Mouse (Mus musculus) thymus, postnatal 25 days (tissue): ENCODE results near the gene Dhdh.
A peak's percentile ranks its signal among the peaks of the same experiment; 100 is the strongest.
"Not testable (repeated sequence)": the region's sequence is repeated elsewhere in the genome, so short reads cannot be mapped to it uniquely, and the experiment has no call there.

Source experiments
- DNase-seq: peaks from one replicate; pipeline ENCODE4 v3.0.0; 2022

Dhdh gene

DNA sequence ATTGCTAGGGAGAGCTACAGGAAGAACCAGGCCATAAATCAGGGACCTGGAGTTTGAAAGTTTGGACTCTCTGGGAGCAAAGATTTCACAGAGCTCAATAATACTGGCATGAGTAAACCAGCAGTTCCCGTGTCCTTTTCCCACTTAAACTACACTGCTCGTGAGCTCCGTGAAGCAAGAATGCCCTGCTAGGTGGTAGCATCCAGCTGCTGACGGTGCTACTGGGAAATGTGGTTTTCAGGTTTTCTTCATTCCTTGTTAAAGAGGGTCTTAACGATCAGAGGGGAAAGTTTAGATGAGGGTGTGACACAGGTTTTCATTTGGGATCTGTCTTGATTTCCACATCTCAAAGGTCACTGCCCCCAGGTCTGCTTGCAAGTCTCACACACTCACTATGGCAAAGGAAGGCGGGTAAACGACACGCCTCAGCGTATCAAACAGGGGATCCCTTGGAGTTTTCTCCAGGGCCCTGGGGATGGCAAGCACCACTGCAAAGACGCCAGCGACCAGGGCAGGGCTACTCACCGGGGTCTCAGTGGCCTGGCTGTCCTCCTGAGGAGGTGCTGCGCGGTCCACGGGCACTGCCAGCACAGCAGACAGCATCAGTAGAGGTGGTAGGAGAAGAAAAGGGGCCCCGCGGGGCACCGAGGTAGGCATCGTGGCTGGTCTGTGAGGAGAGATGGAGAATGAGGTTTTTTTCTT, 20.7 kb upstream of the Dhdh start:
- DNase-seq: peak; percentile 23

DNA sequence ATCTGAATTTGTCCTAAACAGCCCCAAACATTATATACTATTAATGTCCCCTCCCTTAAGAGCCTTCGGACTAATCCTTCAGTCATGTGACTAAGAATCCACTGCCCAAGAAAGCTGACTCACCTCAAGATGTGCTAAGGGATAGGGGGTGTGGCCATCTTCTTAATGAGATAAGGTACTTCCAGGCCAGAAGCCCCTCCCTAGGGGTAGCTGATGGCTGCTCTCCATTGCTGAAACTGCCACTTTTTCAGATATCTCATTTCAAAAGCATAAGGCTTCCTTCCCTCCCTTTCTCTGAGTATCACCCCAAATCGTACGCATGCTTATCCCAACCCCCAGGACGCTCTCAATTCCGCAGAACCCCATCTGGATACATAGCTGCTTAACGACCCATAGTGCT, 20.0 kb upstream of the Dhdh start:
- DNase-seq: no peak

DNA sequence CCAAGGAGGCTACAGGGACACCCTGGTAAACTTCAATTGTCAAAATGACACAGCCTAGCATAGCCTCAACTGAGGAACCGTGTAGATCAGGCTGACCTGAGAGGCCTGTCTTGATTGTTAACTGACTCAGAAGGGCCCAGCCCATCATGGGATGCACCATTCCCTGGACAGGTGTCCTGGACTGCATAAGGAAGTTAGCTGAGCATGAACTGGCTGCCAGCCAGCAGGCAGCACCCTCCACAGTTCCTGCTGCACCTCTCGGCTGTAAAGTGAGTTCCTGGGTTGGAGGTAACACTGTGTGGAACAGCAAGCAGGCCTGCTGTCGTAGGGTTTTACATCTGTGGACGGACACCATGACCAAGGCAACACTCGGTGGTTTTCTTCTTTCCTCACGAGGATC, 19.0 kb upstream of the Dhdh start:
- DNase-seq: no peak

DNA sequence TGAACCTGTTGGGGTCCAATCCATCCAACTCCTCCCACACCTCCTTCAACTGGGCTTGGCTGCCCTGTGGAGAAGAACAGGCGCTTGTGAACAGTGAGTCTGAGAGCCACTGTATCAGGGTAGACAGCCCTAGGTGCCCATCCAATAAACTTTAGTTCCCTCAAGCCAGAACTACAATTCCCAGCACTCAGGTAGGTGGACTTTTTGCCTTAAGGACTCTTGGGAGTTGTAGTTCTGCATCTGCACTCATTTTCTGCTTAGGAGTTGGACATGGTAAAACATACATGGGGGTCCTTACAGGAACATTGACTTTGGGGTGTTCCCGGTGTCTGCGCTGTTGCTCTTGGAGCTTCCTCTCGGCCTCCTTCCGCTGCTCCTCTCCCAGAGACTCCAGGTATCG, 9.8 kb upstream of the Dhdh start:
- DNase-seq: no peak

DNA sequence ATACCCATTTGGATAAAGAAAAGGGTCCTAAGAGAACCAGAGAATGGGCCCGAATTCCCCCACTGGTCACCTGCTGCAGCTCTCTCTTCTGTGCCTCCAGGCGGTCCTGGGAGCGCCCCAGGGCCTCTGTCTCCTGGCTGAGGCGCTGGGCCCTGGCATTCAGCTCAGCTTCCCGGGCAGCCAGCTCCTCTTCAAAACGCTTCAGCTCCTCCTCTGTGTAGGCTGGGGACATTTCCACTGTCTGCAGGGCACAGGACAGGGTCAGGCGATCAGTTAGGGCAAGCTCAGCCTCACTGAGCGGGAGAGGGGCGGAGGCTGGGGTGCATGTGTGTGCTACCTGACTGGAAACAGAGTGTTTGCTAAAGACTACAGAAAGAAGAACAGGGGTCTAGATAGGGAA, 5.9 kb upstream of the Dhdh start:
- DNase-seq: no peak

DNA sequence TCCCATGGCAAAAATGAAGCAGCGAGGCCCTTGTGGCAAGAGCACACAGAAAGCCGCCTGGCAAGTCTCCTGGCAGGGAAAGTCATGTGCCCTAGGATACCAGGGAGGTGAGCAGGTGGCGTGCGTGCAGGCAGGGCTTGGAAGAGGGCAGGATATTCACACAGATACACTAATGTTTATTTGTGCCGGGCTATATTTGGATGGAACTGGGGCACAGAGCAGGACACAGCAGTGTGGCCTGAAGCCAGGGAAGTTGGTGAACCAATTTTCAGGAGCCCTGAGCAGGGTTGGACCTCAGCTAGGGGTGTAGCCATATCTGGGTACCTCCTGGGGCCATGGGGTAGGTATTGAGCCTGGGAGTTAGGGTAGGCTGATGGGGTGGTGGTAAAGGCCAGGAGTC, 4.3 kb upstream of the Dhdh start:
- no peak for DNase-seq

DNA sequence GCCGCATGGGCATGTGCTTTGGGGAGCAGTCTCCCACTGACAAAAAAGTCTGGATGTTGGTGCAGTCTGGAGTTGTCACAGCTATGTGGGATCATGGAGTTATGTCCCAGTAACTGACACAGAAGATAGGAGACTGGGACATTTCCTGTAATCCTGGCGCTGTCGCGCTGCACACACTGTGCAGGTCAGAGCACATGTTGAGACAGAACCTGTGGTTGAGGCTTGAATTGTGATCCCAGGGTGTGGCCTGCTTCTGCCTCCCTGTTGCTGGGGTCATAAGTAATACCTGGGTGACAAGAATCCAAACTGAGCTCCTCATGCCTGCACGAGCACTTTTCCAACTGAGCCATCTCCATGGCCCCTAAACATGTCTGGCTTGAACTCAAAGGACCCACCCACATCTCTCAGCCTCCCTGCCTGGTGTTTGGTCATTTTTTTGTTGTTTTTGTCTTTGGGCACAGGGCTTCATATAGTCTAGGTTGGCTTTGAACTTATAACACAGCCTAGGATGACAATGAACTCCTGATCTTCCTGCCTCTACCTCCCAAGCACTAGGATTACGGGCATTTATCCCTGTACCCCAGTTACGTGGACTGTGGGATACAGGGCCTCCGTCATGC, 3.7 kb upstream of the Dhdh start:
- no peak for DNase-seq

DNA sequence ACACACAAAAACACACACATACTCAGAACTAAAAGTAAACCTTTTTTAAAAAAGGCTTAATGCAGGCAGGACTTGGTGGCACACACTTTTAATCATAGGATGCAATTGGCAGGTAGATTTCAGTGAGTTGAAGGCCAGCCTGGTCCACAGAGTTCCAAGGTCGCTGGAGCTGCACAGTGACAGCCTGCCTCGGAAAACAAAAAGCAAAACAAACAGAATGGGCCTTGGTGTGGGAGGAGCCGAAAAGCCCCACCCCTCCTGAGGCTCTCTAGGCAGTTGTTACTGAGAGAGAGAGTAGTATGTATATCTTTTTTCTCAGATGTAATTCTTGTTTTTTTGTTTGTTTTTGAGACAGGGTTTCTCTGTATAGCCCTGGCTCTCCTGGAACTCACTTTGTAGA, 2.7 kb upstream of the Dhdh start:
- no peak for DNase-seq

DNA sequence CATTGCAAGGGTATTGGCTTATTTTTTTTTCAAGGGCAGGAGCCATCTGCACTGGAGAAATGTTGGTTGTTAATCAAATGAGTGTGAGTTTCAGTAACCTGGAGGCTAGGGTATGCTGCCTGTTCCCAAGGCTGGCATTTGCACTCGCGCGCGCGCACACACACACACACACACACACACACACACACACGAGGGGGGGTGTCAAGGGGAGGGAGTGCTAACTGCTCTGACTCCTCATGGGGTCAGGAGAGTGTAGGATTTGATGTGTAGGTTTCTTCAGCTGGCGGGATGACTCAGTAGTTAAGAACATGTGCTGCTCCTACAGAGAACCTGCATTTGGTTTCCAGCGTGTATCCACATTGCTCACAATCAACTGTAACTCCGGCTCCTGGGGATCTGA, 2.2 kb upstream of the Dhdh start:
- no peak for DNase-seq

DNA sequence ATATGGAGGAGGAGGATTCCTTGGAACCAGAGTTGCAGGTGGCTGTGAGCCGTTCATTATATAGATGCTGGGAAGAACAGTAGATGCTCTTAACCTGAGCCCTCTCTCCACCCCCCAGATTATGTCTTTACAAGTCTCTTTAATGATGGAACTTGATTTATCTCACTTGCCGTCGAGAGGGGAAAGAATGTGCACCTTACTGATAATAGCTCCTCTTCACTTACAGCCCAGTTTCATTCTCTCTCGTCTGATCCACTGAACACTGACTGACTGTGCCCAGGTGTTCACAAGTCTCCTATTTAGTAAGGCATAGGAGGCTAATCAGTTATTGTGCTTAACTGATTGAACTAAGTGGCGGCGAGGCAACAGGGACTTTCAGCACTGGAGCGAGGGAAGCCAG, 973 bp upstream of the Dhdh start:
- DNase-seq: no peak

DNA sequence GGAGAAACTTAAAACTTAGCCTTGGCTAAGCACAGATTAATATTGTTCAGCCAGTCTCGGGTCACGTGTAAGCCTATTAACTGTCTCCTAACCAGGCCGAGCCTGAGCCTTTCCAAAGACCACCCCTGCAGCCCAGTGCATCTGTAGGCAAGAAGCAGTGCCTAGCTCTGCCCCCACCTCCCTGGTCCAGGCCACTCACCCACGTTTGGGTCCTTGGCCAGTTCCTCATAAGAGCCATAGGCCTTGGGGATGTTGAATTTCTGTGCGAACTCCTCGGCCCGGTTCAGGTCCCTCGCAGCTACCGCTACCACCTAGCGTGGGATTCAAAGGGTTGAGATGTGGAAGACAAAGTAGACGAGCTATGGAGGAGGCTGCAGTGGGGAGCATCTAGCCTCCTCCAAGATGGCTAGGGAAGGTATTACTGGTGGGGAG, 728 bp downstream of the Dhdh start:
- DNase-seq: no peak

DNA sequence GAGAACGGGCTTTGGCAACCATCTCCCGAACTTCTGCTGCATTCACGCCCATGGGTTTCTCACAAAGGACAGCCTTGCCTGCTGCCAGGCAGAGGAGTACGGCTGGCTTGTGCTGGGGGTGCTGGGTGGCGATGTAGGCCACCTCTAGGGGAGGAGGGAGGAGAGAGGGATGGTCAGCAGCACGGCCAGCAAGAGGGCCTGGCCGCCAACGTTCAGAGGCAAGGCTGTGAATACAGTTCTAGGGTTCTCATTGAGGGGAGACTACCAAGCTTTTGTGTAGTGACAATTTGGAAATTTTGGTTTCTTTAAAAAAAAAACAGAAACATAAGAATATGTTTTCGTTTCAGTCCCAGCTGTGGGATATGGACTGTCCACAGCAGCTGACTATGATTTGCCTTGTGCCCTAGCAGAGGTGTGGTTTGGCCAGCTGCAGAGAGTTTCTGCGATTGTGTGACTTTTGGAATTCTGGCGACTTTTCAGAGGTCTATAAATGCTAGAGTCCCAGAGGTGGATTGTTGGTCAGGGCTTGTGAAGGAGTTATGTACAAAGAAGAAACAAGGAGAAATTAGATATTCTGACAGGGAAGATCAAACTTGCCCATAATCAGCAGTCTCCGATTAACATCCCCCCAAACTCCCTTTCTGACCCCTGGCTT, 1.7 kb downstream of the Dhdh start, which contains the start of gene Gm45808:
Gm45808 (minus strand) TSS at position 51 of the 655 bp plus-strand sequence.
- DNase-seq: no peak

DNA sequence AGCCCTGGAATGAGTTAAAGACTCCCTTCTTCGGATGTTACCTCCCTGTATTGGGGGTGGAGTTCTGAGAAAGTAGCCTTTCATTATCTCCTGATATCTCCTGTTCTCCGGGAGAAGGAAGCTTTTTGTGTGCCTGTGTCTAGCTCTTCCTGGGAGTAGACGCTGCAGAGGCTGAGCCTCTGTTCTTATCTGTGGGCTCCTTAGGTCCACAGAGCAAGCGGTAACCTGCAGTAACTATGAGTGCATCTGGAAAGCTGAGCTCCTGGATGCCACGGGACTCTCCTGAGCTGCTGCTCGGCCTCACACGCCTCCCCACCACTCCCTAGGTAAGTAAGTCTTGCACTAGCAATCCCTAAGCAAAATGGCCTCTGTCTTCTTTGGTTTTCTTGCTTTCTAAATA, 2.4 kb downstream of the Dhdh start:
- no peak for DNase-seq

DNA sequence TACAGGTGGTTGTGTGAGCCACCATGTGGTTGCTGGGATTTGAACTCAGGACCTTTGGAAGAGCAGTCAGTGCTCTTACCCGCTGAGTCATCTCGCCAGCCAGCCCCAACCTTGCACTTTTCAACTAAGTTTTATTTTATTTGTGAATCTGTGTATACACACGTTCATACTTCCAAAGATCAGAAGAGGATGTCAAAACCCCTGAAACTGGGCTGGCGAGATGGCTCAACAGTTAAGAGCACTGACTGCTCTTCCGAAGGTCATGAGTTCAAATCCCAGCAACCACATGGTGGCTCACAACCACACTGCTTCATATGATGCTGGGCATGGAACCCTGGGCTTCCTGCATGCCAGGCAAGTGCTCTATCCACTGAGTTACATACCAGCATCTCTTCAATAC, 3.6 kb downstream of the Dhdh start:
- DNase-seq: not testable (repeated sequence)

DNA sequence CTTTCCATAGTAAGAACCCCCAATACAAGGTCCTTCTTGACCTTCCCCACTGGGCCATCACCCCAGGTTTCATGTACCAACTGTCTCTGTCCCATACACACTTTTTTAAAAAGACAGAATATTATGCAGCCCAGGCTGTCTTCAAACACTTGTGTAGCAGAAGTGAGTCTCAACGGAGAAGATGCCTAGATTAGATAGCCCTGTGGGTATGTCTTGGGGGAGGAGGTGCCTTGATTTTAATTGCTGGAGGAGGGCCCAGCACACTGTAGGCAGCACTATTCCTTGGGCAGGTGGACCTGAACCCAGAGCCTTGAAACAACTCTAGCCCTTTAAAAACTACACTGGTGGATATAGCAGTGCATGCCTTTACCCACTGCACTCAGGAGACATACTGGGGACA, 6.4 kb downstream of the Dhdh start:
- DNase-seq: no peak

DNA sequence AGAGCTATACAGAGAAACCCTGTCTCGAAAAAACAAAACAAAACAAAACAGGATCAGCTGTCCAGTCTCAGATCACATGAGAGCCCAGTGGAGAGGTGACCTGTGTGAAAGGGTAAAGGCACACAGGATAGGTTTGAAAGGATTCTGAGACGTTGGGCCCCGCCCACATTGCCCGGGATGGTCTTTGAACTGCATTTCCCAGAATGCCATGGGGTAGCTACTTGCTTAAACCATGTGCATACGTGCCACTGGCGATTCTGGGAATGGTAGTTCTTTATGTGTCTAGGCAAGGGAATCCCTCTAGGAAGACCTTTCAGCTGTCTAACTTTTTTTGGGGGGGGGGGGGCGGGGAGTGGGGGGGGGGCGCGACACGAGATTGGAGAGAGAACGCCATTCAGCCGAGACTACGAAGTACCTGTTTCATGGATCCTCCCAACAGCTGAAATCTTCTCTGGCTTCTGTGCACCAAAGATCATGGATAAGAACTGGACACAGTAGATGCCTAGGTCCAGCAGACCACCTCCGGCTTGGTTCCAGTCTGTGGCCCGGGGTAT, 7.2 kb downstream of the Dhdh start, which contains the start of gene Tulp2:
Tulp2 (plus strand) TSS at position 504 of the 554 bp plus-strand sequence.
- DNase-seq: peak; percentile 75

DNA sequence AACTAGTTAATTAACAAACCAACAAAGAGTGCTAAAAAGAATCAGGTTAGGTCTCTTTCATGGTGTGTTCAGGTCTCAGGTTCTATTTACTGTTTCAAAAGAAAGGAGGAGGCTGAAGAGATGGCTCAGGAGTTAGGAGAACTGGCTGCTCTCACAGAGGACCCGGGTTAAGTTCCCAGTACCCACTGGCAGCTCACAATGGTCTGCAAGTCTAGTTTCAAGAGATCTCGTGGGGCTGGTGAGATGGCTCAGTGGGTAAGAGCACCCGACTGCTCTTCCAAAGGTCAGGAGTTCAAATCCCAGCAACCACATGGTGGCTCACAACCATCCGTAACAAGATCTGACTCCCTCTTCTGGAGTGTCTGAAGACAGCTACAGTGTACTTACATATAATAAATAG, 8.3 kb downstream of the Dhdh start:
- not testable (repeated sequence) for DNase-seq

DNA sequence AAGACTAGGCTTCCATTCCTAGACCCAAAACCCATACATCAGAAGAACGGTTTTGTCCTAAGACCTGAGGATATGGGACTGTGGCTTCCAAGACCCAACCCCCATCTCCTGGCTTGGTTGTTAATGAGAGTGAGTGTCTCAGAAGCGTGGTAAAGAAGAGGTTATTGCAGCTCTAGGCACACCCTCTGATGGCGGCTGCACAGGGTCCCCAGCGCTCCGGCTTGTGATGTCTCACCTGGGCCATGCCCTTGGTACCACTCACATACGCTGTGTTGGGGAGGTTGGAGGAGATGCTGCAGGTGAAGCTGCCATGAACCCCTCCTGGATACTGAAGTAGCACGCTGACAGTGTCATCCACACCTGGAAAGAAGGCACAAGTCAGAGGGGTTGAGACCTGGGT, 9.8 kb downstream of the Dhdh start:
- no peak for DNase-seq

DNA sequence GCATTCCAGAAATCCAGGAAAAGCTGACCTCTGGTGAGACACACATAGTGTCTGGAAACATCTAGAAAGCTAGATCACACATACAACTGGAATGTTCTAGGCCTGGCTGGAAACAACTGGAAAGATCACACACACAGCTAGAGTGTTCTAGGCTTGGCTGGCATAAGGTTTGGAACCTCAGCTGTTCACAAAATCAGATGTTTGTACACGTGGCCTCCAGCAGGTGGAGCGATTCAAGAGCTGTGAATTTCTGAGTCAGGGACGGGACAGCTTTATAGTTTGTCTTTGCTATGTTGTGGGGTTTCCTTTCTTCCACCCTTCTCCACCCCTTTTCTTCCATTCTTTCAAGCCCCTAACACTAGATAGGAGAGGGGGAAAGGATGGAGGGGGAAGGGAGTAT, 11.6 kb downstream of the Dhdh start:
- peak; percentile 69 for DNase-seq

DNA sequence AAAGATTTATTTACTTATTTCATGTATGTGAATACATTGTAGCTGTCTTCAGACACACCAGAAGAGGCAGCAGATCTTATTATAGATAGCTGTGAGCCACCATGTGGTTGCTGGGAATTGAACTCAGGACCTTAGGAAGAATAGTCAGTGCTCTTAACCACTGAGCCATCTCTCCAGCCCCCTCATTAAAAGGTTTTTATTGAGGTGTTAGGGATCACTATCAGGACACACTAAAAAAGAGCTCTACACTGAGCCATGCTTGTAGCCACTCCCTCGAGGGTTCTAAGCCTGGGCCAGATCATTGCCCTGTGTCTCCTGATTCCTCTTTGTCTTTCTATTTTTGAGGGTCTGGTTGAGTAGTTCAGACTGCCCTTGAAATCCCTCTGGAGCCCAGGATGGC, 12.2 kb downstream of the Dhdh start:
- no peak for DNase-seq

DNA sequence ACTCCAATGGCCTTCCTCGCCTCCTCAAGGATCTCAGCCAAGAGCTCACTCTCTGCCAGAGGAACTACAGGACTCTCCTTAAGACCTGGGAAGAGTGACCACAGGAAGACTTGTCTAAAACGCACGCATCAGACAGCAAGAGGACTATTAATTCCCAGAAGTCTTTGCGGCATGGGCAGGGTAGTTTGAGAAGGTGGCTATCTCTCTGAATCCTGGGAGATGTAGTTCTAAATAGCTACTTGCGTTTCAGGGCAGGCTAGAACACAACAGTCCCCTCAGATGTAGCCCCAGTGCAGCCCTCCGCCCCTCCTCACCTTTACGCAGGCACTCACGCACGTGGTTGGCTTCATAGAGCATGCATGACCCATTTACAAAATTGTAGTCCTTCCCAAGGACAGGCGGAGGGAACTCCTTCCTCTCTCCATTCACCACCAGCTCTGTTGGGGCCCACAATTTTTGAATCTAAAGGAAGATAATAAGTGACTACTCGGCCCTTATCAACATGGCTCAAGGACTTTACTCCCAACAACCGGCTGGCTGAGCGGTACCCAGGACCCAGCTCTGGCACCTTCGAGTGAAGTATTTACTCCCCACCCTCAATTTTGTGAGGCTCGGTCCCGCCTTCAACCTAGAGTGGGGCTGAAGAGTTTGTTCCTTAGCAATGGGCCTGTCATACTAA, 13.2 kb downstream of the Dhdh start:
- DNase-seq: no peak

DNA sequence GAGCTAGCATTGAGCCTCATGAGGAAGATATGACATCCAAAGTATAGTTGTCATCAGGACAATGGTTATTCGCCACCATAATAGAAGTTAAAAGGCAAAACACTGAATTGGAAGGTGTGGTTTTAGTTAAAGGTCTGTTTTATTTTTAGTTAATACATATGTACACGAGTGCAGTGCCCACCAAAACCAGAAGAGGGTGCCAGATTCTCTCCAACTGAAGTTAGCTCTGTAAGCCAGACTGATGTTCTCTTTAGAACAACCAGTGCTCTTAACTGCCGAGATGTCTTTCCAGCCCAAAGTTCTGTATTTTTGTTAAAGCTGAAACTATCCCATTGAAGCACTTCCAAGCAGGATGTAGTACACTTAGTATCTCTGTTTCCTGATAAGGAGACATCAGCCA, 17.7 kb downstream of the Dhdh start:
- DNase-seq: peak; percentile 72

DNA sequence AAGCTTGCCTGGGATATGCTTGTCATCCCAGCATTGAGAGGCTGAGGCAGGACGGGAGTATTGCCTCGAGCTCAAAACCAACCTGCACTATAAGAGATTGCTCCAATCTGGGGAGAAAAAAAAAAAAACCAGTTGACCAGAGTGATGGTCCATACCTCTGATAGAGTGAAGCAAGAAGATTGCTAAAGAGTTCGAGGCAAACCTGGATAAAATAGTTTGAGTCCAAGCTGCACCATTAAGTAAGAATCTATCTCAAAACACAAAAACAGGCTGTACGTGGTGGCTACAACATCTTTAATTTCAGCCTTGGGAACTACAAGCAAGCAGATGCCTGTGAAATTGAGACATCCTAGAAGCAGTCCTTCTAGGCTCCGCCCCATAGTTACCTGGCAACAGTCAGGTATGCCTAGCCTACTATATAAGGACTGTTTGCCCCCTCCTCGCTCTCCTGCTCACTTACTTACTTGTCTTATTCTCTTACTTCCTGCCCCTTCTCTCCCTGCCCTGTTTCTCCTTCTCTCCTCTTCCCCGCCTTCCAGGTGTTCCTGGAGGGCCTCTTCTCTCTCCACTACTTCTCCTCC, 21.4 kb downstream of the Dhdh start:
- DNase-seq: no peak
